Mouse (Mus musculus) cerebellum, postnatal 25 days (tissue): ENCODE results near the gene Bst1.

Experiments used
- DNase-seq, 2 experiments: peaks; one replicate each; pipeline ENCODE4 v3.0.0; 2021; ENCODE audit warnings: mixed read lengths in 2 of 2

The Bst1 gene

DNA sequence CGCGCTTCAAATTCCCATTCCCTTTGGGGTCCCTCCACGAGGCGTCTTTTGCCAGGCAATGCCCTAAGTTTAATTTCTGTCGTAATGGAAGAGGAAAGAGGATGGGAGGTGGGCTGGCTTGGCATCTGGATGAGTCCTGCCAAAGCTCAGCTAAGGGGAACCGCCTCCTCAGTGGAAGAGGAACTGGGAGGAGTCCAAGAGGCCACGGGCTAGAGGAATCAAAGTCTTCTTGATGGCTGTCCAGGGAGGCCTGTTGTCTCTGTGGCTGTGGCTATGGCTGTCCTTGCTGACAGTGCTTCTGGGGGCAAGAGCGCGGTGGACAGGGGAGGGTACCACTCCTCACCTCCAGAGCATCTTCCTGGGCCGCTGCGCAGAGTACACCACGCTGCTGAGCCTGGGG, at the start of gene Bst1:
Gene Bst1 (plus strand): TSS at position 191 of the 400 bp plus-strand sequence.
- no peak for DNase-seq

DNA sequence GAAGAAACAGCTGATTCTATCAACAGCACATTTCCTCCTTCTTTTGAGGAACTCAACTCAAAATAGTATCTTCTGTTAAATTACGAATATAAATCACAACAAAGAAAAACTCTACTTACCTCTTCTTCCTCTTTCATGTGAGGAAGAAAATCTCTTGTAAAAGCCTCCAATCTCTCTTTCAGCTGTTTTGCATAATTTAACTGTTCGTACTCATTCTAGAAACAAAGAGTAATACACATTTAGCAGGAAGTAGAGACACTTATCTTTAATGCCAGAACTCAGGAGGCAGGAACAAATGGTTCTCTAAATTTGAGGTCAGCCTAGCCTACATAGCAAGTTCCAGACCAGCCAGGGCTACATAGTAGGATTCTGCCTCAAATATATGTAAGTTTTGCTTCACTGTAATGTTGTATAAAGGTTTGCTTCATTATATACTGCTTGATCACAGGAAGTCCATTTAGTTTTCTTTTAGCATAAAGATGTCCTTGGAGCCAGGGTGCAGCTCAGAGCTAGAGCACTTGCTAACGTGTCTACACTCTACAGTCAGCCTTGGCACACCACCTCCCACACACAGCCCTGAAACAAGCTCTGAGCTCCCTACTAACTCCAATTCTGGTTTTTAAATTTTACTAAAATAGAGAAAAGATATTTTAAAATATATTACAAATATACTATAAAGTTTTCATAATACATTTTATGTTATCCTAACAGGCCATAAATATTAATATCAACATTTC, 47.9 kb upstream of the Bst1 start:
- no peak for DNase-seq

DNA sequence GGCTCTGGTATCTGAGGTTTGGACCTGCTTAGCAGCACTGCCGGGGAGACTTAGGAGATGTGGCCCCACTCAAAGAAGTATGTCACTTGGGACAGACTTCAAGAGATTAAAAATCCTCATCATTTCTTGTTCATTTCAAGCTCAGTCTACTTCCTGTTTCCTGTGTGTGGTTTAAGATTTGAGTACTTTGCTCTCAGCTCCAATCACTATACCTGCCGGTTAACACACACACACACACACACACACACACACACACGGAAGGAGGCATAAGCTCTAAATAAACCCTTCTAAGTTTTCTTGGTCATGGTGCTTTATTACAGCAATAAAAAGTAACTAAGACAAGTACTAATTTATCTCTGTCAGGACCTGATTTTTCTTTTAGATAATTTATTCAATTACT, 47.1 kb upstream of the Bst1 start:
- no peak for DNase-seq

DNA sequence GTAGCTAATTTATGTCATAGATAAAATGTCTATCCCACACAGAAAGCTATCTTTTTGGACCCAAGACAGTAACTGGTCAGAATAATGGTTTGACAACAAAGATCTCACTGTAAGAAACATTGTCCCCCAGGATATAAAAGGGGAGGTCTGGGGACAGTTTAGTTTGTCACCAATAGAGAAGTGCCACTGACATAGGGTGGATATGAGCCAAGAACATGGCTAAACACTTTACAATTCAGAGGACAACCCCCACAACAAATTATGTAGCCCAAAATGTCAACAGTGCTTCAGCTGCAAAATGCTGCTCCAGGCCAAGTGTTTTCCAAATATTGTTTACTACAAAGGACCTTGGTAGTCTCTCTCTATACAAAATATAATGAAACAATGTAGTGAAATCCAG, 42.3 kb upstream of the Bst1 start:
- no peak for DNase-seq

DNA sequence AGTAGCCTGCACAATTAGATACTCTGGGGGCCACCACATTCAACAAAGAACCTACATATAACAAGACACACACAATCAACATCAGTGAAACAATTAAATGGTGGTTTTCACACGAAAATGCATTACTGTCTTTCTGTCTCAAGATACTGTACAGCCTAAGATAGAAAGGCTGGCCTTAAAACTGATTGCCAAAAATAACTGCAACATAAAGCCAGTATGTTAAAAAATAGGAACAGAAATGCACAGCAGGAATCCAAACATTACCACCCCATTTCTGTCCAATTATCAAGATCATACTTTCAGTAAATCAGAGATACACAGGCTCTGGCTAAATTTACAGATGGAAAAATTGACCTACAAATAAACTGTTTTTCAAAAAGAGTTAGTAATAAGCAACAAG, 41.7 kb upstream of the Bst1 start:
- DNase-seq: no peak

DNA sequence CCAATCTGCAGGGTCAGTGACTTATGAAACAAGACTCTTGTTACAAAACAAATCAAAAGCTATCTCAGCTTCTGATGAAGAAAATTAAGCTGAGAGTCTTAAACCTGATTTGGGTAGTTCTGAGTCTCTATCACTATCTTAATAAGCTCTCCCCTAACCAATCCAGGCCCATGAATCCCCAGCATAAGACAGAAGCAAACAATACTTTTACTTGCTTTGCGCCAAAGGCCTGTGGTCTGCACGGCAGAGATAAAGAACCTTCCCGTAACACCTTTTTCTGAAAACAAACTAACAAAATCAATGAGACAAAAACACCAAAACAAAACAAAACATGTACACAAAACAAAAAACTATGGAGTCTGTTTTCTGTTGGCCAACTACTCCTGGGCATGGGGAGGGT, 40.1 kb upstream of the Bst1 start:
- no peak for DNase-seq

DNA sequence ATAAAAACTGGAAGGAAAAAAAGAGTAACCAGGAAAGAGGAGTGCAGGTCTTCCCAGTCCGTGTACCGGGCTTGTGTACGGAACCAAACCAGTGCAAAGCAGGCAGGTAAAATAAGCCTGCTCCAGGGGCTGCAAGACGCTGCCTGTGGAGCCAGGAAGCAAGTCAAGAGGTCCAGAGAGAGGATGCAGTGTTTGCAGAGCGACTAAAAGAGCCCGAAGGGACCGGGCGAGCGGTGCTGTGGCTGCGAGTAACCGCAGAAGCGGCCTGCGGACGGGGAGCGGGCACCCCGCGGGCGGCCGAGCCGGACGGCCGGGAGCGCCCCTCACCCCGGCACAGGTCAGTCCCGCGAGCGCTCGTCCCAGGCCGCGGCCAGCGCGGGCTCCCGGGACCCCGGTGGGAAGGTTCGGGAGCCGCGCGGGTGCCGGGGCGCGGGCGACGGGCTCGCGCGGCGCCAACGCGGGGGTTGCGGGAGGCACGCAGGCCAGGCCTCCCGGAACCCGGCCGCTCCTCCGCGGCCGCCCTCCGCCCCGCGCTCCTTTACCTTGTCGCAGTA, 37.2 kb upstream of the Bst1 start:
- DNase-seq: no peak

DNA sequence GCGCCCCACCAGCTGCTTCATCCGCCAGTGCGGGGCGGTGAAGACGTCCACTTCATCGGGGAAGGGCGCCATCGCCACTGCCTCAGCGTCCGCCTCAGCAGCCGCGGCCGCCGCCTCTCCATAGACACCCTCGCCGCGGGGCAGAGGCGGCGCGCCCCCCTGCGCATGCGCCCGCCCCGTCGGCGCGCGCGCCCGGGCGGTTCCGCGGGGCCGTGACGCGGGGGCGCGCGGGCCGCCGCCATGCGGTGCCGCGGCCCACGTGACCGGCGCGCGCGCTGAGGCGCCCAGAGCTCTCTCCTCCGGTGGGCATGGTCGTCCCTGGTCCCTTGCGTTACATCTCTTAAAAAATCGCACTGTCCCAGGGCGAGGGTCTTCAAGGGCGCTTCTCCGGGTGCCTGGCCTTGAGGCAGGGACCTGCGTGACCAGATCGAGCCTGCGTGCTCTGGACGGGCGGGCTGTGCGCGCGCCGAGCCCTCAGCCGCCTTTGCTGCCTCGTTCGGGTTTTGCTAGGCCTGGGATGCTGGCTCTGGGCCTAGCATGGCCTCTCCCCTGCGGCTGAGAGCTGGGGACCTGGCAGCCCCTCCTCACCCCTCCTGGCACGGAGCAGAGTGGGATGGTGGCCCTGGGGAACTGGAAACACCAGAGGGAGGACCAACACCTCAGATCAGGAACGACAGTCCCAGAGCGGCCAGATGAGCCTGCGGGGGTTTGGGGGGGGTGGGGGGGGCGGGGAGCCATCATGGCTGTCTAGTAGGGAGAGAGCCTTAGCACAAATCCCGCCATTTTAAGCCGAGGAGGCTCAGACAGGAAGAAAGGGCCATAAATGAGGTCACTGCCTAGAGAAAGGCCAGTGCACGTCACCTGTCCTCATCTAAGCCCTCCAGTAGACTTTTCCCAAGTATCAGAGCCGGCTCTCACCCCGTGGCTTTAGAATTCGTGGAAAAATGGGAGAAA, 36.4 kb upstream of the Bst1 start:
- DNase-seq: peak; percentile 90 to 91

DNA sequence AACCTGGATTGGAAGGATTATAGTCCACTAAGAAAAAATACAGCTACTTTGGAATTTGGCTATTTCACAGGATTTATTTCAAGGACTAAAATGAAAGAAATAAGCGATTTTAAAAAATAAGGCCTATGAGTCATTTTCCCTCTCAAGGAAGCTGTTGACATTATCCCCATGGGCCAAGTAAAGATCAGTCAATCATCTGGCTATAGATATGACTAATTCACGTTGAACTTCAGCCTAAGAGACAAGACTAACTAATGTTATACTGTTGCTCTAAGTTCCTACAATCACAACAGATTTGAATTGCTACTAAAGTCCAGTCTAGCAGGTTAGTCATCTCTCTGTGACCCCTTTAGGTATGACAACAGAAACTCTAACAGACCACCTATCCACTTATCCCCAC, 34.7 kb upstream of the Bst1 start:
- no peak for DNase-seq

DNA sequence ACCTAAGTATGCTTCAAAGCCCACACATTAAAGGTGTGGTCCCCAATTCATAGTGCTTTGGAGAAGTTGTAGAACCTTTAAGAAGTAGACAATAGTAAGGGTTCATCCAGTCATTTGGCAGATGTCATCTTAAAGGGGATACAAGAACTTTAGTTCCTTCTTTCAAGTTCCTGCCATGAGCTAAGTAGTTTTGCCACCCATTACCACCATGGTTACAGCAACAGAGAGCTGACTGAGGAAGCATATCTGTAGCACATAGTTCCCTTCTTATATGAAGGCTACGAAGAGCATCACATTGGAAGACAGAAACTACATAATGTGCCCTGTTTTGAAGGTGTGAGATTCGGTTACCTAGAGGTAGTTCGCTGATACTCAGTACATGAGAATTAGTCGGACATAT, 32.1 kb upstream of the Bst1 start:
- no peak for DNase-seq

DNA sequence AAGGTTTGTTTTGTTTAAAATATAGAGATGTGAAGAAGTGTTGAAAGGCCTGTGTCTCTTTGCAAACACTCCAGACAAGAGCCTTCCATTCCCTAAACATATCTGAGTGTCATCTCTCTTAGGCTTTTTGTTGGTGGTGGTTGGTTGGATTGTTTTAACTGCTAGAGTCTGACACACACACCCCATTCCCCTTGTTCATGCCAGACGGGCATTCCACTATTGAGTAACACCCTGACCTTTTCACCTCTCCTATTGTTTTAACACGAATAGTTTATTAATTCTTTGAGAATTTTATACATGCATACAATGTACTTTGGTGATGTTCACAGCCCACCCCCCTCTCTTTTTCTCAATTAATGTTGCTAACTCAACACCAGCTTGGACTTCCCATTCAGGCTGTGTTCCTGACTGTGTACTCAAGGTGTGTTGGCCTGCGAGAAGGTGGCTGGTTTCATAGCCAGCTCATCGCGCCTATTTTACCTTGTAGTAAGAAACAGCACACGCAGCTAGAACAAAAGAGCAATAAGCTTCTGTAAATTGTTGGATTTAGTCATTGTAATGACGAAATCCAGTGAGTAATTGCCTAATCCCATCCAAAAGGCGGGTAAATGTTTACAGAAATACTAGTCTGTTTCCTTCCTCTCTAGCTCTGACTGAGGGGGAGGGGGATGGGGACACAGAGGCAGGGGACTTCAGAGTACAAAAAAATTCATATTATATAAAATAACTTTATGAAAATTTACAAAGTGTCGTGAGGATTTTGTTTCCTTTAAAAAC, 30.5 kb upstream of the Bst1 start:
- no peak for DNase-seq

DNA sequence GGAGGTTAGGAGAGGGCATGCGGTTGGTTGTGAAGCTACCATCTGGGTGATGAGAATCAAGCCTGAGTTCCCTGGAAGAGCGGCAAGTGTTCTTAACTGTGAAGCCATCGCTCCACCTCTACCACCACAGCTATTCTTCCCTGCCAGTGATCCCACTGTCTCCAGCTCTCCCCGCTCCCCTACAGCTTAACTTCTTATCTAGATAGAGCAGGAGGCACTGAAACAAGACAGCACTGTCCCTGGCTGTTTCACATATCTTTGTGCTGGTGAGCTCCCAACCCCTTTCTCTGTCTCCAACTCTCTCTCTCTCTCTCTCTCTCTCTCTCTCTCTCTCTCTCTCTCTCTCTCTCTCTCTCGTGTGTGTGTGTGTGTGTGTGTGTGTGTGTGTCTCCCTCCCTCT, 26.3 kb upstream of the Bst1 start:
- DNase-seq: no peak

DNA sequence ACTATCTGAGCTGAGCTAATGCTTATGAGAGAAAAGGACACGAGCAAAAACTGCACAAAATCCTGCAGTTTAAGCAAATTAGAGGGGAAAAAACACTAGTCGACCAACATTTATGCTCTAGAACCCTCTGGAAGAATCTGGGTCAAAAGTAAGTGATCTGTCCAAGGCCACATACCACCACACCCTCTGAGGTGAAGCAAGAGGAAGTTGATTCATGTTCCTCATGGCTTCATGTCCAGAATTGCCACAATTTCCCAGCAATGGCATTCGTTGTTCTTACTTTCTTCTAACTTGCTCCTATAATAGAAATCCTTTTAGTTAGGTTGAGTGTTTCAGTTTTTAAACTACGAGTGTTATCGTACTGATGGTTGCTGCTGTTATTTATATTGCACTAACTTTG, 19.2 kb upstream of the Bst1 start:
- no peak for DNase-seq

DNA sequence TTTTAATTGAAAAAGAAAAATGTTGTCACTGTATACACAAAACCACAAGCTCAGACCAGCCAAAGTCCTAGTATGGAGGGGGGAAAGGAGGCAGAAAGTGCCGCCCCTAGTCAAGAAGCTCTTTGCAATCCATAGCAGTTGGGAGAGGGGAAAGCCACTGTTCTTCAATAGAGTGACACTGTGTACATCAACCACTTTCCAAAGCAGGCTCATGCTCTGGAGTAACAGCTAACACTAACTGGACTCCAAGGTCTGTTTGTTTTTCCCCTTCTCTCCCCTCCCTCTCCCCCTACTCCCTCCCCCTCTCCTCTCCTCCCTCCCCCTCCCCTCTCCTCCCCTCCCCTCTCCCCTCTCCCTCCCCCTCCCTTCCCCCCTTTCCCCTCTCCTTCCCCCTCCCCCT, 18.0 kb upstream of the Bst1 start:
- DNase-seq: no peak

DNA sequence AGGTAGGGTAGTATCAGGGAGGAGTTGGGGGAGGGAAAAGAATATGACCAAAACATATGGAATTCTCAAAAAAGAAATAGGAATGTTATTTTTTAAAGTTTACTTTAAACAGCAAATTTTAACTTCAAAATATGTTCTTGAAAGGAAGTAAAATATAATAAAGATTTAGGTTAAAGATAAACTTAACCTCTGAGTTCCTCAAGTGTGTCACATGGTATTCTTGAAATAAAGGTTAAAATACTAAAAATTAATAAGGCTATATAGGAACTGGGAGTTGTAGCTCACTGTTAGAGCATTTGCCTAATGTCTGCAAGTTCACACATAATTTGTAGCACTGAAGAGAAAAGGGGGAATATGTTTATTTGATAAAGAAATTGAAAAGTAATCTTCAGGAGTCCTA, 17.4 kb upstream of the Bst1 start:
- DNase-seq: no peak

DNA sequence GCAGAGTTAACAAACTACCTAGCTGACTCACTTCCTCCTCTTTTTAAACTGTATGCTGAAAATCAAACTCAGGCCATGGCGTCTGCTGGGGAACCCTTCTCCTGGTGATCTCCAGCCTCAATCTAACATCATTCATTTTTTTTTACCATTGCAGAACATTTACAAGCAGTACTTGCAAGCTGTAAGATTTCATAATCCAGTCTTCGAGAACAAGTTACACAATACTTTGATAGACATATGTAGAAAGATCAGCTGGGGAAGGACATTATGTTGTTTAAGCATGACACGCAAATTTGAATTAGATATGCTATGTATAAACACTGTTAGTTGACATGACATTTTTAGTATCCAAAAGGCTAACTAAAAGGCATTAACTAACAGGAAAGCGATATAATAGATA, 16.9 kb upstream of the Bst1 start:
- DNase-seq: no peak

DNA sequence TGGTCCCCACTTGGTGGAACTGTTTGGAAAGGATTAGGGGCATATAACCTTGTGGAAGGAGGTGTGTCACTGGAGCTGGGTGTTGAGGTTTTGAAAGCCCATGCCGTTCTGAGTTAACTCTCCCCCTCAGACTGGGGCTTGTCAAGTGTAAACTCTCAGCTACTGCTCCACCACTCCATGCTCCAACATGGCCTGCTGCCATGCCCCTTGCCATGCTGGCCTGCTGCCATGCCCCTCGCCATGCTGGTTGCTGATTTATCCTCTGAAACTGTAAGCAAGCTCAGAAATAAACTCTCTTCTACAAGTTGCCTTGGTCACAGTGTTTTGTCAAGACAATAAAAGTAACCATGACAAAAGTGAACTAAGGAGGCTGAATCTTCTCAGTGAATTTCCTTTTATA, 13.3 kb upstream of the Bst1 start:
- no peak for DNase-seq

DNA sequence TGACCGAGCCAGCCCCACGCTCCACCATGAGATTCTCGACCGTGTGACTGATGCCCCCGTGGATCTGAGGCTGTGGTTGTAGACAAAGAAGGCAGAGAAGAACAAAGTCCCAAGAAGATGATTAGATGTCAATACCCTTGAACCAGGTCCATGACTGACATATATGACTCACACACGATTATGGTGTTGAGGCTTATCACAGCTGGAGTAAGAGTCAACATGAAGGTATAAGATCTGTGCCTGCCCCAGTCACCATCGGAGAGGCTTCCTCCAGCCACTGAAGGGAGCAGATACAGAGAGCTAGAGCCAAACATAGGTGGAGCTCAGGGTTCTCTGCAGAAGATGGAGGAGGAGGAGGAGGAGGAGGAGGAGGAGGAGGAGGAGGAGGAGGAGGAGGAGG, 12.3 kb upstream of the Bst1 start:
- no peak for DNase-seq

DNA sequence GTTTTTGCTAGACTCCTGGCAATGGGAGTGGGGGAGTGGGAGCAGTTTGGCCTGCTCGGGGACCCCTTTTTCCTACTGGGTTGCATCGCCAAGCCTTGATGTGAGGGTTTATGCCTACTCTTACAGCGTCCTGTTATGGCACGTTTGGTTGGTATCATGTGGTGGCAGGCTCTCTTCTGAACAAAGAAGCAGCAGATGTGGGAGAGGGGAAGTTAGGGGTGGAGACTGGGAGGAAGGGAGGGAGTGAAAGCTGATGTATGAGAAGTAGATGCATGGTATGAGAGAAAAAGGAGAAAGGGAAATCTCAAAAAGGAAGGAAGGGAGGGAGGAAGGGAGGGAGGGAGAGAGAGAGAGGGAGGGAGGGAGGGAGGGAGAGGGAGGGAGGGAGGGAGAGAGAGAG, 11.8 kb upstream of the Bst1 start:
- DNase-seq: no peak

DNA sequence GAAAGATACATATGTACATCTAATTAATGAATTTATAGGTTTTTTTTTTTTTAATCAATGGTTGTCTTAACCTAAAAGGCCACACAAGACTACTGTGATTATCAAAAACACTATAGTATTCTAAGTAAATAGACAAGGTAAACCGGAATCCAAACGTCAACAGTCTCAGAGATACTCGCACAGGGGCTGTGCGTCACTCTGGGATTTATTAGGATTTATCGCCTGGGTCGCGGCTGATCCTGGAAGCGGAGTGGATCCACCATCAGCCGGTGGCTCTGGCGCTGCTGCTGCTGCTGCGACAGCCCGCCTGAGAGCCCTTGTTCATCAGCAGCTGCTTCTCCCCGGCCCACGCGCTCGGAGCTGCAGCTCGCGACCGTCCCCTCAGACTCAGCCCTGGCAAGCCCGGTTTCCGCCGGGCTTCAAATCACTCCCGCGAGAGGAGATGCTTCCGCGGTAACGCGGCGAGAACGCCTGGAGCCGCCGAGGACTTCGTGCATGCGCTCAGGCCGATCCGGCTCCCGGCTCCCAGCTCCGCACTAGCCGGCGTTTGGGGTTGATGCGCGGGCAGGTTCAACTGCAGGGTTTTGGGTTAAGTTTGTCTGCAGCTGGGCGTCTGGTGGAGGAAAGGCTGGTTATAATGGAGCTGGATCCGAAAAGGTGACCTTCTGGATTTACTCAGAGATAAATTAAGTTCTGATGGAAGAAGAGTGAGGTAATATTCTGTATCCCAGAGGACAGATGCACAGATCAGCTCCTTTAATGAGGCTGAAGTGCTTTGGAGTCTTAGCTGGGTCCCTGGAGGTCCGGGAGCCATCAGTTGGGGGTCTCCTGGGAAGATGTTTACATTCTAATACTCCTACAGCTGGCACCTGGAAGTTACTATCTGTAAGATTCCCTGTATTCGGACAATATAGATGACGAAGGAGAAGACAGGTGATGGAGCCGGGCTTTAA, 10.7 kb upstream of the Bst1 start:
- DNase-seq: peak; percentile 71 to 83

DNA sequence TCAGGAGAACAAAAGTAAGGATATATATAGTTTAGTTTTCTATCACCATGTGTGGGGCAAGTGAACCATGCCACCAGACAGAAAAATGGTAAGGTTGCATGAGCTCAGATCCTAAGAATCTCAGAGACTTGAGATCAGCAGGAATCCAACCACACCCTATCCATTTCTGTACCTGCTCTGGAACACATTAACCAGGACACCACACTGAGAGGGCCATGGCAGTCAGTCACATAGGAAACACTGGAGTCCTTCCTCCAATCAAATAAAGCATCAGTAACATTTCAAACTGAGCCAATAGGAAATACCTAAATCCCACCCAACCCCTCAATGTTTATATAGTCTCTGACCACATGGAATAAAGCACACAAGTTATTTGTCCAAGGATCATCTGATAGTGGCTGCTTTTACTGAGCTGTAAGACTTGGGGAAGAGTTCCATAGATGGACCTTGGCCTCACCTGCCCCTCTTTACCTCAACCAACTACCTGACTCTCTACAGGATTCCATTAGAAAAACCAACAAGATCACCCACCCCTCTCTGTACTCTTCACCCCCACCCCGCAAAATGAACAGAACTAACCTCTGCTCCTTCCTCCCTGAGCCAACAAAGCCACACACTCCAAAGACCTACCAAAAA, 8.1 kb upstream of the Bst1 start:
- DNase-seq: no peak
